Mouse (Mus musculus) midbrain, embryonic 13.5 days (tissue): Measurements from ENCODE around the gene Rnf19b. TPM values are rescaled to one million over a fixed set of nuclear protein-coding genes. Genes with fewer than 3 reads are reported as not detected.

Source experiments
- ATAC-seq: fragments of 200-750 bp; cut with Nextera tagmentation; 2 replicates; pipeline ENCODE4 v1.8.0; 2017; ENCODE audit warnings: mild to moderate bottlenecking, moderate TSS enrichment, moderate library complexity
- H3K27ac ChIP-seq: fragments of 300-500 bp; sonication (generic); 2 replicates; pipeline ENCODE4 v1.5.1; 2015; ENCODE audit warnings: inconsistent platforms, mild to moderate bottlenecking, moderate library complexity
- H3K27me3 ChIP-seq: fragments of 300-500 bp; sonication (generic); 2 replicates; pipeline ENCODE4 v1.6.1; 2015; ENCODE audit warnings: mild to moderate bottlenecking, inconsistent platforms
- H3K36me3 ChIP-seq: fragments of 300-500 bp; sonication (generic); 2 replicates; pipeline ENCODE4 v1.6.1; 2015; ENCODE audit warnings: mild to moderate bottlenecking, inconsistent platforms
- H3K4me1 ChIP-seq: fragments of 300-500 bp; sonication (generic); replicated peaks from 2 replicates; pipeline ENCODE4 v1.6.1; 2015; ENCODE audit warnings: inconsistent platforms
- H3K4me2 ChIP-seq: fragments of 300-500 bp; sonication (generic); replicated peaks from 2 replicates; pipeline ENCODE4 v1.6.1; 2015; ENCODE audit warnings: moderate library complexity, mild to moderate bottlenecking, inconsistent platforms
- H3K4me3 ChIP-seq: fragments of 300-500 bp; sonication (generic); replicated peaks from 2 replicates; pipeline ENCODE4 v1.5.1; 2015; ENCODE audit warnings: mild to moderate bottlenecking, inconsistent platforms
- H3K9ac ChIP-seq: fragments of 300-500 bp; sonication (generic); replicated peaks from 2 replicates; pipeline ENCODE4 v1.6.1; 2015; ENCODE audit warnings: mild to moderate bottlenecking, inconsistent platforms
- H3K9me3 ChIP-seq: fragments of 300-500 bp; sonication (generic); 2 replicates; pipeline ENCODE4 v1.6.1; 2016; ENCODE audit warnings: mild to moderate bottlenecking, inconsistent platforms
- WGBS: fragments of 180-500 bp; shearing (Covaris S2); methylation state at CpG from one replicate; pipeline ENCODE4 v1.1.7; 2015; 5-methylcytosine and 5-hydroxymethylcytosine counted together
- polyA plus RNA-seq: library from polyadenylated mRNA; unstranded; fragments of >200 nt; fragmentation: Nextera tagmentation; extraction: Ambion mirVana; gene quantifications from 2 replicates; pipeline ENCODE4 v1.2.1, GENCODE M21; 2015

Rnf19b gene
- polyA plus RNA-seq, 1 experiment from 2014 or later, result 22.1 TPM

DNA sequence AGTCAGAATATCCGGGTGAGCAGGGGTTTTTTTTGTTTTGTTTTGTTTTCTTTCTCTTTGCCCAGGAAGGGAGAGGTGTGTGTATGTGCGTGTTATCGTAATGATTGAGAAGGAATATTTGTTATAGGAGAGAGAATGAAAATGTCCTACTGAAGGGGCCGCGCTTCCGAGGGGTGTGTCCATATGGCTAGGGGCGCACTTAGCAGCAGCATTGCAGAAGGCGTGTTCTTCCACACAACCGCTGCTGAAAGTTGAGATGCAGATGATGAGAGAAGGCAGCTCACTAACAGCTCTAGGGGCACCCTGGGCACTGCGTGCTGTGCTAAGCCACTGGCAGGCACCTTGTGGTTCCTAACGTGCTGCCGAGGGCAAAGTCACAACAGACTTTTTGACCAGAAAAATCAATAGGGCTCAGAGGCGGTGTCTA, 1.1 kb downstream of the Rnf19b start:
- no peaks in the 10 kb centered on the region for H3K36me3 ChIP-seq
- no peaks in the 10 kb centered on the region for H3K9me3 ChIP-seq
- H3K27me3 ChIP-seq, result no peaks in the 10 kb centered on the region
- 3% methylated on average over 13 of the region's 13 CpGs for WGBS
- peak overlapping the region; percentile 98 for H3K9ac ChIP-seq
- peak overlapping the region; percentile 98 for H3K4me2 ChIP-seq
- peak overlapping the region; percentile 95 for H3K27ac ChIP-seq
- H3K4me3 ChIP-seq, result peak overlapping the region; percentile 96
- ATAC-seq, result no peak
- H3K4me1 ChIP-seq, result peaks cover 39% of the 10 kb centered on the region

DNA sequence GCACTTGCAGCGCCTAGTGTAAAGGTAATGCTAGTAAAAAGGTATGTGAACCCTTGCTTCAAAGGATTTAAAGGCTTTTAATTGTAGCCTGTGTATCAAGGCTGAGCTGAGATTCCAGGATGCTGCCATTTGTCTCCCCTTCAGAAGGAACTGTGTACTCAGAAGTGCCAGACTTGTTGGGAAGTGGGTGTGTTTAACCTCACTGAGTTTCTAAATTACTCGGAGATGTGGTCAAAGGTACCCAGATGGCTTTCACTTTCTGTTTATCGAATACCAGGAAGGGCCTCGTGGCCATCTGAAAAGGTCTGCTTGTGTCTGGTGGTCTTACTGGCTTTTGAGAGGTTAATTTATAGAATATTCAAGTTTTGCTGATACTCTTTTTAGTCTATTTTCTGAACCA, 1.9 kb downstream of the Rnf19b start:
- WGBS, result 61% methylated on average over 4 of the region's 4 CpGs

DNA sequence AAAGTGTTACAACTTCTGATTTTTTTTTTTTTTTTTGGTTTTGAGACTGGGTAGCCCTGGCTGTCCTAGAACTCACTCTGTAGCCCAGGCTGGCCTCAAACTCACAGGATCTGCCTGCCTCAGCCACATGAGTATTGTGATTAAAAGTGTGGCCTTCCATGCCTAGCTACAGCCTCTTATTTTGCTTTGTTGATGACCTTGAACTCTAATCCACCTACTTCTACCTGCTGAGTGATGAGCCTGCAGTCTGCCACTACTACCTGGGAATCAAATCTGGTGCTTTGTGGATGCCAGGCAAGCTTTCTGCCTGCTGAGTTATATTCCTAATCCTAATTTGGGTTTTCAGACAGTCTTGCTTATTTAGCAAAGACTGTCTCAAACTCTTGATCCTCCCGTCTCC, 3.4 kb downstream of the Rnf19b start:
- Histone ChIP-seq H3K4me2 (no peak overlapping the region), H3K4me1 (peaks cover 39% of the 10 kb centered on the region), H3K36me3 (no peaks in the 10 kb centered on the region), H3K9me3 (no peaks in the 10 kb centered on the region), H3K27ac (no peak overlapping the region), H3K4me3 (no peak overlapping the region), H3K9ac (no peak overlapping the region), H3K27me3 (no peaks in the 10 kb centered on the region)
- no peak for ATAC-seq
- 85% methylated on average over 1 of the region's 1 CpGs for WGBS

More for the DNA sequence above, 1.9 kb downstream of the Rnf19b start:
- H3K27me3 ChIP-seq, result no peaks in the 10 kb centered on the region
- peak overlapping the region; percentile 98 for H3K4me2 ChIP-seq
- H3K36me3 ChIP-seq, result no peaks in the 10 kb centered on the region
- H3K9ac ChIP-seq, result peak overlapping the region; percentile 98
- no peak overlapping the region for H3K27ac ChIP-seq
- ATAC-seq, result no peak
- no peaks in the 10 kb centered on the region for H3K9me3 ChIP-seq
- H3K4me3 ChIP-seq, result peak overlapping the region; percentile 96
- H3K4me1 ChIP-seq, result peaks cover 39% of the 10 kb centered on the region

DNA sequence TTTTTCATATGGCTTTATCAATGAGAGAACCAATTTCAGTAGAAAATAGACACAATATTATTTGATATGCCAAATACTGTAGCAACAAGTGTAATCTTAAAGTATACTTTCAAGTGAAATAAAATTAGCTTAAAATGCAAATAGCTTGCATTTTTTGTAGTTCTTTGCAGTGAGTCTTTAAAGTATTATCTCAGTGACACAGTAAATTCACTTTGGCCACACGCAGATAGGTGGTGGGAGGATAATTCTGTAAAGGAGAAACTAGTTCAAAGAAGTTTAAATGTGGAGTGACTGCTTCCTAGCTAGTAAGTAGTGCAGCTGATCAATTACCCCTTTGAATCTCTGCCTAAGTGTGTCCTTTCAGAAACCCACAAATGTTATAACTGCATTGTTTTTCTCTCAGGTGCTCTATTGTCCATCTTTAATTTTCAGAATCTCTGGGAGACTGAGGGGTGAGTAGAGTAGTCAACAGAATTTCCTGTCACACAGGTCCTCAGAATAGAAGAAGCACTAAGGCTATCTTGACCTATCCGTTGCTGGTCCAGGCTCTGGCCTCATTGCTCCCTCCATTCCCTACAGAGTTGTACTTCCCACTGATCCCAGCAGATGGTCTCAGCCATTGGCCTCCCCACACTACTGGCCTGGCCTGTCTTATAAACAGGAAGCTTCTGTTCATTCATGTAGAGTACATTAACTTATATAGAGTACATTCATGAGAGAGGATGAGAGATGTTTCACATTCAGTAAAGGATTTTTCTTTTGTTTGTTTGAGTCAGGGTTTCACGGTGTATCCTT, 4.4 kb downstream of the Rnf19b start:
- Histone ChIP-seq H3K4me1 (peaks cover 34% of the 10 kb centered on the region), H3K4me2 (no peak overlapping the region), H3K27me3 (no peaks in the 10 kb centered on the region), H3K4me3 (no peak overlapping the region), H3K27ac (no peak overlapping the region), H3K36me3 (no peaks in the 10 kb centered on the region), H3K9ac (no peak overlapping the region), H3K9me3 (no peaks in the 10 kb centered on the region)
- WGBS, result 84% methylated on average over 3 of the region's 3 CpGs
- no peak for ATAC-seq

GRCm38 (mm10) chr4:129065688-129066236, 7.7 kb downstream of the Rnf19b start:
- ATAC-seq, result no peak
- no peak overlapping the region for H3K4me3 ChIP-seq
- no peaks in the 10 kb centered on the region for H3K27me3 ChIP-seq
- no peak overlapping the region for H3K4me2 ChIP-seq
- H3K36me3 ChIP-seq, result no peaks in the 10 kb centered on the region
- no peak overlapping the region for H3K27ac ChIP-seq
- H3K9ac ChIP-seq, result no peak overlapping the region
- peaks cover 12% of the 10 kb centered on the region for H3K4me1 ChIP-seq
- no peaks in the 10 kb centered on the region for H3K9me3 ChIP-seq

GRCm38 (mm10) chr4:129067638-129068415, 9.8 kb downstream of the Rnf19b start:
- 89% methylated on average over 5 of the region's 5 CpGs for WGBS
- H3K9ac ChIP-seq, result peak overlapping the region; percentile 24; the same call in 1 of the 2 replicates
- no peak overlapping the region for H3K27ac ChIP-seq
- H3K4me2 ChIP-seq, result no peak overlapping the region
- no peaks in the 10 kb centered on the region for H3K4me1 ChIP-seq
- no peaks in the 10 kb centered on the region for H3K9me3 ChIP-seq
- no peak for ATAC-seq
- no peak overlapping the region for H3K4me3 ChIP-seq
- no peaks in the 10 kb centered on the region for H3K27me3 ChIP-seq
- H3K36me3 ChIP-seq, result 0 out of 2 replicates have a peak, but pooled peaks cover 1% of the 10 kb centered on the region

DNA sequence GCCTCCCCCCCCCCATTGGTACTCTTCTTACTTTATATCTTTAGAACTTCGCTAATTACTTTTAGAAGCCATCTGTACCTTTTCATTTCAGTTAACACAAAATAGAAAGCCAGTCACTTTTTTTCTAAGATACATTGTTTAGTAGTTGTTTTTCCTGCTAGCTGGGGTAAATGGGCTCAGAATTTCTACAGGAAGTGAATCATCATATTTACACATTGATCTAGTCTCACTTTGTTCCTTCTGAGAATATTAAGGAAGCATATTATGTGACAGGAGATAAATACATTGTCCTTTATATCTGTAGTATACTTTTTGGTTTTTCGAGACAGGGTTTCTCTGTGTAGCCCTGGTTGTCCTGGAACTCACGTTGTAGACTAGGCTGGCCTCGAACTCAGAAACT, 10.8 kb downstream of the Rnf19b start:
- Histone ChIP-seq H3K27me3 (no peaks in the 10 kb centered on the region), H3K36me3 (peaks cover 8% of the 10 kb centered on the region), H3K4me3 (no peak overlapping the region), H3K27ac (no peak overlapping the region), H3K4me1 (no peaks in the 10 kb centered on the region), H3K4me2 (no peak overlapping the region), H3K9ac (no peak overlapping the region), H3K9me3 (no peaks in the 10 kb centered on the region)
- 96% methylated on average over 4 of the region's 4 CpGs for WGBS
- ATAC-seq, result no peak

GRCm38 (mm10) chr4:129079126-129079525, 21.1 kb downstream of the Rnf19b start:
- no peak overlapping the region for H3K27ac ChIP-seq
- H3K4me3 ChIP-seq, result no peak overlapping the region
- WGBS, result 96% methylated on average over 9 of the region's 9 CpGs
- ATAC-seq, result no peak
- H3K9ac ChIP-seq, result no peak overlapping the region
- H3K9me3 ChIP-seq, result no peaks in the 10 kb centered on the region
- no peaks in the 10 kb centered on the region for H3K27me3 ChIP-seq
- peaks cover 94% of the 10 kb centered on the region for H3K36me3 ChIP-seq
- H3K4me2 ChIP-seq, result no peak overlapping the region
- no peaks in the 10 kb centered on the region for H3K4me1 ChIP-seq

- H3K36me3 ChIP-seq, result peaks cover 85% of the 10 kb centered on the region
- no peaks in the 10 kb centered on the region for H3K4me1 ChIP-seq
- H3K27me3 ChIP-seq, result no peaks in the 10 kb centered on the region
- 77% methylated on average over 7 of the region's 7 CpGs for WGBS
- 0 out of 2 replicates have a peak overlapping the region, but pooled peaks have one; percentile 16 for H3K9ac ChIP-seq
- no peak overlapping the region for H3K4me2 ChIP-seq
- H3K27ac ChIP-seq, result no peak overlapping the region
- ATAC-seq, result no peak
- H3K9me3 ChIP-seq, result no peaks in the 10 kb centered on the region
- no peak overlapping the region for H3K4me3 ChIP-seq
These were observed 23.0 kb downstream of the Rnf19b start for GRCm38 (mm10) chr4:129081041-129081440.

DNA sequence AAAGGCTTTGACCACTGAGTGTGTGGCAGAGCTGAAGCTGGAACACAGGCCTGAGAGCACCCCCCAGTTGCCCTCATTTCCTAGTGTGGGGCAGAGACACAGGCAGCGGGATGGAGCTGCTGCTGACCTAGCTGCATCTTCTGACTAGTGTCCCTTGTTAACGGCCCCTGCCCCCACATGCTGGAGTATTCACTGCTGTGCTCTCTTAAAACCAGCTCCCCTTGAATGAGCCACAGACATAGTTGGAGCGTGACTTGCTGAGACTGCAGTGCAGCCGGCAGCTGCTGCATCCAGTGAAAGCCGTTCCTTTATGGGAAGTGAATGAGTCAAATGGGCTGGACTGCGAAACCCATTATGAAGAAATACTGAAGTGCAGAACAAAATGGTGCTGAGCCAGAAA, 23.4 kb downstream of the Rnf19b start:
- Histone ChIP-seq H3K27me3 (no peaks in the 10 kb centered on the region), H3K4me3 (no peak overlapping the region), H3K9me3 (no peaks in the 10 kb centered on the region), H3K36me3 (peaks cover 80% of the 10 kb centered on the region), H3K4me1 (no peaks in the 10 kb centered on the region), H3K4me2 (no peak overlapping the region), H3K9ac (no peak overlapping the region), H3K27ac (no peak overlapping the region)
- no peak for ATAC-seq
- WGBS, result 80% methylated on average over 6 of the region's 6 CpGs

- Histone ChIP-seq H3K36me3 (peaks cover 76% of the 10 kb centered on the region), H3K9ac (no peak overlapping the region), H3K4me1 (no peaks in the 10 kb centered on the region), H3K4me3 (no peak overlapping the region), H3K27me3 (no peaks in the 10 kb centered on the region), H3K27ac (no peak overlapping the region), H3K4me2 (no peak overlapping the region), H3K9me3 (no peaks in the 10 kb centered on the region)
- 91% methylated on average over 3 of the region's 3 CpGs for WGBS
- no peak for ATAC-seq
These were observed 23.9 kb downstream of the Rnf19b start for GRCm38 (mm10) chr4:129081939-129082338.
